Mouse (Mus musculus): ENCODE measurements around the gene Gramd1b. TPM values are rescaled to one million over a fixed set of nuclear protein-coding genes. Genes with fewer than 3 reads are reported as not detected.
A peak's percentile ranks its signal among the peaks of the same experiment; 100 is the strongest.

The Gramd1b gene
- polyA plus RNA-seq, 1 experiment = 188 TPM

- WGBS = 53% methylated on average over 2 of the region's 2 CpGs
- TF ChIP-seq CTCF (IDR thresholded peaks at IDR 0.05; ENCODE audit: borderline replicate concordance, insufficient read depth, low read depth, low read length) (no peak), POLR2A (IDR thresholded peaks at IDR 0.05; ENCODE audit: borderline replicate concordance, insufficient read depth, low read length) (no peak)
- Histone ChIP-seq H3K4me3 (replicated peaks; ENCODE audit: insufficient read depth, low read depth, low read length) (no peak overlapping the region), H3K27ac (ENCODE audit: insufficient read depth, low read length) (no peak overlapping the region; the same call in 1 of the 2 replicates), H3K27me3 (ENCODE audit: control insufficient read depth, insufficient read depth, low read length) (no peaks in the 10 kb centered on the region), H3K4me1 (ENCODE audit: control insufficient read depth, insufficient read depth, low read length) (peaks cover 33% of the 10 kb centered on the region; the same call in 1 of the 2 replicates)
- DNase-seq = no peak
Observed at GRCm38 (mm10) chr9:40350052-40350451, 181.1 kb downstream of the Gramd1b start.

GRCm38 (mm10) chr9:40349554-40349953 is 181.6 kb downstream of the Gramd1b start:
- Histone ChIP-seq H3K4me1 (ENCODE audit: control insufficient read depth, insufficient read depth, low read length) (peaks cover 30% of the 10 kb centered on the region; the same call in 1 of the 2 replicates), H3K4me3 (replicated peaks; ENCODE audit: insufficient read depth, low read depth, low read length) (no peak overlapping the region), H3K27ac (ENCODE audit: insufficient read depth, low read length) (no peak overlapping the region; the same call in 1 of the 2 replicates), H3K27me3 (ENCODE audit: control insufficient read depth, insufficient read depth, low read length) (no peaks in the 10 kb centered on the region)
- 45% methylated on average over 4 of the region's 4 CpGs for WGBS
- DNase-seq = no peak
- TF ChIP-seq CTCF (IDR thresholded peaks at IDR 0.05; ENCODE audit: borderline replicate concordance, insufficient read depth, low read depth, low read length) (no peak), POLR2A (IDR thresholded peaks at IDR 0.05; ENCODE audit: borderline replicate concordance, insufficient read depth, low read length) (no peak)

DNA sequence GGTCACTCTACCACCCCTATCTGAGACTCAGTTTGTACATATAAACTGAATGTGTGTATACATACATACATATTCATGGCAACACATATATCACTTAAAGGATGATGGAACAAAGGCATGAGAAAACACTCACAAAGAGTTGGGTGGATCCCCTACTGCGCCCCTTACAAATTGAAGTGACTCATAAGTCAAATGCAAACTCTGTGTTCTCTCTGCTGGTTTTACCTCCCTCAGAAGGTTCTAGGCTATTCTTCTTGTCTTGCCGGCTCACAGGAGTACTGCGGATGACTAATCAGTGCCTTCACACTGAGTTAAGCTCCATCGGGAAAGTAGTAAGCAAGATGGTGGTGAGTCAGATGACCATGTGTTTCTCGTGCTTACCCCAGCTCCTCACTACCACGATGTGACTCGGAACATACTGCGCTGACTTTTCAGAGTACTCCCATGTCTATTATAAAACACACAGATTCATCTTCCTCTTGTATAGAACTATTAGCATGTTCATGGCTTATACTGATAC is 182.4 kb downstream of the Gramd1b start:
- no peak overlapping the region for H3K27ac ChIP-seq (ENCODE audit: insufficient read depth, low read length)

GRCm38 (mm10) chr9:40346232-40346984 is 184.8 kb downstream of the Gramd1b start:
- Histone ChIP-seq H3K27ac (ENCODE audit: insufficient read depth, low read length) (peak overlapping the region; percentile 97), H3K4me3 (replicated peaks; ENCODE audit: insufficient read depth, low read depth, low read length) (peak overlapping the region; percentile 59), H3K27me3 (ENCODE audit: control insufficient read depth, insufficient read depth, low read length) (no peaks in the 10 kb centered on the region), H3K4me1 (ENCODE audit: control insufficient read depth, insufficient read depth, low read length) (peaks cover 45% of the 10 kb centered on the region)
- 2% methylated on average over 16 of the region's 16 CpGs for WGBS
- TF ChIP-seq POLR2A (IDR thresholded peaks at IDR 0.05; ENCODE audit: borderline replicate concordance, insufficient read depth, low read length) = 0 out of 2 replicates have a peak, but pooled peaks have one; percentile 6
- TF ChIP-seq CTCF (IDR thresholded peaks at IDR 0.05; ENCODE audit: borderline replicate concordance, insufficient read depth, low read depth, low read length) = no peak
- peak; percentile 86 to 90 for DNase-seq

More for the DNA sequence above, 182.4 kb downstream of the Gramd1b start:
- Histone ChIP-seq H3K4me1 (ENCODE audit: control insufficient read depth, insufficient read depth, low read length) (peaks cover 36% of the 10 kb centered on the region; the same call in 1 of the 2 replicates), H3K4me3 (replicated peaks; ENCODE audit: insufficient read depth, low read depth, low read length) (no peak overlapping the region), H3K27me3 (ENCODE audit: control insufficient read depth, insufficient read depth, low read length) (no peaks in the 10 kb centered on the region)
- no peak for DNase-seq
- TF ChIP-seq CTCF (IDR thresholded peaks at IDR 0.05; ENCODE audit: borderline replicate concordance, insufficient read depth, low read depth, low read length) = no peak
- TF ChIP-seq POLR2A (IDR thresholded peaks at IDR 0.05; ENCODE audit: borderline replicate concordance, insufficient read depth, low read length) = no peak
- WGBS = 60% methylated on average over 8 of the region's 8 CpGs

DNA sequence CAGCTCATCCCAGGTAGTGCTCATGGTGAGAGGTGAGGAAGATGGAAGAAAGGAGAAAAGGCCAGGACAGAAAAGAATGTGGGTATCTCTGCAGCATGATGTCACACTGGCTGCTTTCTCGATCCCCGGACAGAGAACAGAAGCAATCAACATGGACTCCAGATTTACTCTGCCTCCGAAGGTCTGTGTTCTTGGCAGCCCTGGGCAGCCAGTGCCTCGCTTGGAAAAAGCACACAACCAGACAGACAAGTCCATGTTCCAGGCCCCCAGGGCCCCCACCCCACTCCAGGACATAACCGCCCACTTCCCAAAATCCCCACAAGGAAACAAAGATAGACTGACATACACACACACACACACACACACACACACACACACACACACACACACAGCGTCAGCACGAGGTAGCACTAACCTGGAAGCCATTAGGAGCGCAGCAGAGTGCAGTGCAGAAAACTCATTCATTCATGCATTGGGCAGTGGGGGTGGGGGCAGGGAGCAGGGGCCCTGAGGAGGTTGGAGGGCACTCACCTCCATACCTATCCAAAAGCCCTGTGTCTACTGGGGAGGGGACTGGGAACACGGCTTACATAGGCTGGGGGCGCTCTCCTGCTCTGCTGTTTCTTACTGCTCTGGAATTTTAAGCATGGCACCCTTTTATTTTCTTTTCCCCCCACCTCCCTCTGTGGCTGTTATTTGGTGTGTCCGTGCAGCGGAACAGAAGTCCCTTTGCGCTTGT is 185.5 kb downstream of the Gramd1b start:
- DNase-seq = peak; percentile 61 to 72
- no peaks in the 10 kb centered on the region for H3K27me3 ChIP-seq (ENCODE audit: control insufficient read depth, insufficient read depth, low read length)

DNA sequence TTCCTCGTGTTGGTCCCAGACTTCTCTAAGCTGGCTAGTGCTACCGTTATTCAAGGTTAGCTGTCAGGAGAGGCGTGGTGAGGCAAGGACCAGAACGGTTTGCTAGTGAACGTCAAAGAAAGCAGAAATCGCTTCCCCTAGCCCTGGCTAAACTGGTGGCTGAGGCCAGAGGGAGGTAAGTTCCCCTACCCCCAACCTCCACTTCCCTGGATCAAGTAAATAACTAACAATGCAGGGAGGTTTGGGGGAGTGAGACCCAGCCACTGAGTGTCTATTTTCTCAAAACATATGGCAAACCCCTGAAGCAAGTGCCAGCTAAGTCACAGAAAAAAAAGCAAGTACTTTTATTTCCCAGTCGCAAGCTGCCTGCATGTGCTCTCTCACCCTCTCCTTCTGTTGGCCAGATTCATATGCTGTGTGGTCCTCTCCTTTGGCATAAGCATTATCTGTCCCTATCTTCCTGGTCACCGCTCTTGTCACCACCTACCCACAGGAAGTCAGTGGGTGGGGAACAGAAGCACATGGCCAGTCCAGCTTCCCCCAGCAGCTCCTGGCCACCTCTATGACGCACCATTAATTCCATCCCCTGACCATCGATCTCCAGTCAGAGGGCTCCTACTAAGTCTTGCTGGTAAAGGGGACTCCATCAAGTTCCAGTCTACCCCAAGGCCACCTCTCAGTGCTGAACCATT is 186.2 kb downstream of the Gramd1b start:
- WGBS = 4% methylated on average over 10 of the region's 10 CpGs
- no peak for TF ChIP-seq CTCF (IDR thresholded peaks at IDR 0.05; ENCODE audit: borderline replicate concordance, insufficient read depth, low read depth, low read length)
- TF ChIP-seq POLR2A (IDR thresholded peaks at IDR 0.05; ENCODE audit: borderline replicate concordance, insufficient read depth, low read length) = 0 out of 2 replicates have a peak, but pooled peaks have one; percentile 3
- peak overlapping the region; percentile 59 for H3K4me3 ChIP-seq (replicated peaks; ENCODE audit: insufficient read depth, low read depth, low read length)
- no peaks in the 10 kb centered on the region for H3K27me3 ChIP-seq (ENCODE audit: control insufficient read depth, insufficient read depth, low read length)
- peaks cover 47% of the 10 kb centered on the region for H3K4me1 ChIP-seq (ENCODE audit: control insufficient read depth, insufficient read depth, low read length)
- H3K27ac ChIP-seq (ENCODE audit: insufficient read depth, low read length) = peak overlapping the region; percentile 97
- DNase-seq = peak in 1 of 2 experiments; percentile 71

More for the DNA sequence above, 185.5 kb downstream of the Gramd1b start:
- Histone ChIP-seq H3K4me1 (ENCODE audit: control insufficient read depth, insufficient read depth, low read length) (peaks cover 45% of the 10 kb centered on the region), H3K4me3 (replicated peaks; ENCODE audit: insufficient read depth, low read depth, low read length) (peak overlapping the region; percentile 59), H3K27ac (ENCODE audit: insufficient read depth, low read length) (peak overlapping the region; percentile 97)
- 3% methylated on average over 13 of the region's 13 CpGs for WGBS
- TF ChIP-seq POLR2A (IDR thresholded peaks at IDR 0.05; ENCODE audit: borderline replicate concordance, insufficient read depth, low read length) (no peak), CTCF (IDR thresholded peaks at IDR 0.05; ENCODE audit: borderline replicate concordance, insufficient read depth, low read depth, low read length) (no peak)

- no peak for DNase-seq
- Histone ChIP-seq H3K27me3 (ENCODE audit: control insufficient read depth, insufficient read depth, low read length) (no peaks in the 10 kb centered on the region), H3K4me3 (replicated peaks; ENCODE audit: insufficient read depth, low read depth, low read length) (peak overlapping the region; percentile 25), H3K27ac (ENCODE audit: insufficient read depth, low read length) (no peak overlapping the region; the same call in 1 of the 2 replicates), H3K4me1 (ENCODE audit: control insufficient read depth, insufficient read depth, low read length) (peaks cover 53% of the 10 kb centered on the region)
- WGBS = 46% methylated on average over 7 of the region's 7 CpGs
- TF ChIP-seq POLR2A (IDR thresholded peaks at IDR 0.05; ENCODE audit: borderline replicate concordance, insufficient read depth, low read length) (no peak), CTCF (IDR thresholded peaks at IDR 0.05; ENCODE audit: borderline replicate concordance, insufficient read depth, low read depth, low read length) (no peak)
Observed at GRCm38 (mm10) chr9:40343828-40344227, 187.4 kb downstream of the Gramd1b start.
